Mouse (Mus musculus): ENCODE results near the gene Rrnad1. TPM values are rescaled to one million over a fixed set of nuclear protein-coding genes. Genes with fewer than 3 reads are reported as not detected.
A peak's percentile ranks its signal among the peaks of the same experiment; 100 is the strongest.
"Not testable (repeated sequence)": the region's sequence is repeated elsewhere in the genome, so short reads cannot be mapped to it uniquely, and the experiment has no call there.

The Rrnad1 gene
- polyA plus RNA-seq, 1 experiment: 7.1 TPM

GRCm38 (mm10) chr3:87899266-87899665 is 31.3 kb downstream of the Rrnad1 start:
- no peaks in the 10 kb centered on the region for H3K79me3 ChIP-seq (ENCODE audit: low read depth)
- no peak overlapping the region for H3ac ChIP-seq (ENCODE audit: control insufficient read depth, insufficient read length, low read depth)
- no peaks in the 10 kb centered on the region for H3K36me3 ChIP-seq (ENCODE audit: control insufficient read depth, insufficient read depth)
- H3K79me2 ChIP-seq (ENCODE audit: control insufficient read depth, insufficient read depth): no peaks in the 10 kb centered on the region
- no peak for TF ChIP-seq MAX (IDR thresholded peaks at IDR 0.05)
- TF ChIP-seq CEBPB (IDR thresholded peaks at IDR 0.05; ENCODE audit: low read depth): no peak
- no peak for TF ChIP-seq MYOG (IDR thresholded peaks at IDR 0.05; ENCODE audit: control insufficient read depth, extremely low read depth, insufficient read length)
- TF ChIP-seq CTCF (IDR thresholded peaks at IDR 0.05; ENCODE audit: control insufficient read depth, insufficient read depth, insufficient read length): no peak
- no peak for TF ChIP-seq FOSL1 (IDR thresholded peaks at IDR 0.05; ENCODE audit: insufficient read depth, low read length, poor library complexity, severe bottlenecking)
- no peak for TF ChIP-seq USF1 (IDR thresholded peaks at IDR 0.05; ENCODE audit: low read depth)
- TF ChIP-seq MYOD1 (IDR thresholded peaks at IDR 0.05; ENCODE audit: control insufficient read depth, insufficient read length, low read depth): no peak
- no peaks in the 10 kb centered on the region for H3K27me3 ChIP-seq (ENCODE audit: control insufficient read depth, insufficient read depth, insufficient read length)
- H3K4me3 ChIP-seq (ENCODE audit: insufficient read depth, poor library complexity, severe bottlenecking): no peak overlapping the region

GRCm38 (mm10) chr3:87893367-87893905 is 37.1 kb downstream of the Rrnad1 start:
- Histone ChIP-seq H3K79me2 (ENCODE audit: control insufficient read depth, insufficient read depth) (no peaks in the 10 kb centered on the region), H3K27me3 (ENCODE audit: control insufficient read depth, insufficient read depth, insufficient read length) (no peaks in the 10 kb centered on the region), H3ac (ENCODE audit: control insufficient read depth, insufficient read length, low read depth) (no peak overlapping the region), H3K36me3 (ENCODE audit: control insufficient read depth, insufficient read depth) (no peaks in the 10 kb centered on the region), H3K4me3 (ENCODE audit: insufficient read depth, poor library complexity, severe bottlenecking) (no peak overlapping the region), H3K79me3 (ENCODE audit: low read depth) (no peaks in the 10 kb centered on the region)
- TF ChIP-seq MAX (IDR thresholded peaks at IDR 0.05) (no peak), CTCF (IDR thresholded peaks at IDR 0.05; ENCODE audit: control insufficient read depth, insufficient read depth, insufficient read length) (no peak), MYOG (IDR thresholded peaks at IDR 0.05; ENCODE audit: control insufficient read depth, extremely low read depth, insufficient read length) (no peak)

- no peaks in the 10 kb centered on the region for H3K79me2 ChIP-seq (ENCODE audit: control insufficient read depth, insufficient read depth)
- no peaks in the 10 kb centered on the region for H3K36me3 ChIP-seq (ENCODE audit: control insufficient read depth, insufficient read depth)
- H3K79me3 ChIP-seq (ENCODE audit: low read depth): no peaks in the 10 kb centered on the region
- TF ChIP-seq CEBPB (IDR thresholded peaks at IDR 0.05; ENCODE audit: low read depth) (peak; percentile 32), USF1 (IDR thresholded peaks at IDR 0.05; ENCODE audit: low read depth) (no peak)
- no peak overlapping the region for H3K4me3 ChIP-seq (ENCODE audit: insufficient read depth, poor library complexity, severe bottlenecking)
- no peak overlapping the region for H3ac ChIP-seq (ENCODE audit: control insufficient read depth, insufficient read length, low read depth)
- no peaks in the 10 kb centered on the region for H3K27me3 ChIP-seq (ENCODE audit: control insufficient read depth, insufficient read depth, insufficient read length)
Observed at GRCm38 (mm10) chr3:87891481-87891880, 39.0 kb downstream of the Rrnad1 start.

GRCm38 (mm10) chr3:87887400-87887799 is 43.1 kb downstream of the Rrnad1 start:
- H3K36me3 ChIP-seq (ENCODE audit: control insufficient read depth, insufficient read depth); H3K4me3 ChIP-seq (ENCODE audit: insufficient read depth, poor library complexity, severe bottlenecking); H3K27me3 ChIP-seq (ENCODE audit: control insufficient read depth, insufficient read depth, insufficient read length); H3ac ChIP-seq (ENCODE audit: control insufficient read depth, insufficient read length, low read depth): not testable (repeated sequence)
- peaks cover 29% of the 10 kb centered on the region for H3K79me2 ChIP-seq (ENCODE audit: control insufficient read depth, insufficient read depth)
- peaks cover 24% of the 10 kb centered on the region for H3K79me3 ChIP-seq (ENCODE audit: low read depth)

- H3K79me2 ChIP-seq (ENCODE audit: control insufficient read depth, insufficient read depth): peaks cover 38% of the 10 kb centered on the region
- H3K27me3 ChIP-seq (ENCODE audit: control insufficient read depth, insufficient read depth, insufficient read length): no peaks in the 10 kb centered on the region
- no peak for TF ChIP-seq MYOD1 (IDR thresholded peaks at IDR 0.05; ENCODE audit: control insufficient read depth, insufficient read length, low read depth)
- no peak for TF ChIP-seq MYOG (IDR thresholded peaks at IDR 0.05; ENCODE audit: control insufficient read depth, extremely low read depth, insufficient read length)
- TF ChIP-seq CEBPB (IDR thresholded peaks at IDR 0.05; ENCODE audit: low read depth): no peak
- no peak for TF ChIP-seq FOSL1 (IDR thresholded peaks at IDR 0.05; ENCODE audit: insufficient read depth, low read length, poor library complexity, severe bottlenecking)
- no peak for TF ChIP-seq CTCF (IDR thresholded peaks at IDR 0.05; ENCODE audit: control insufficient read depth, insufficient read depth, insufficient read length)
- no peak for TF ChIP-seq USF1 (IDR thresholded peaks at IDR 0.05; ENCODE audit: low read depth)
- peaks cover 2% of the 10 kb centered on the region for H3K36me3 ChIP-seq (ENCODE audit: control insufficient read depth, insufficient read depth)
- peak overlapping the region; percentile 25 for H3K4me3 ChIP-seq (ENCODE audit: insufficient read depth, poor library complexity, severe bottlenecking)
- H3ac ChIP-seq (ENCODE audit: control insufficient read depth, insufficient read length, low read depth): no peak overlapping the region
- H3K79me3 ChIP-seq (ENCODE audit: low read depth): peaks cover 27% of the 10 kb centered on the region
Observed at GRCm38 (mm10) chr3:87886416-87886815, 44.1 kb downstream of the Rrnad1 start.

GRCm38 (mm10) chr3:87886004-87886365 is 44.5 kb downstream of the Rrnad1 start:
- H3ac ChIP-seq (ENCODE audit: control insufficient read depth, insufficient read length, low read depth): peak overlapping the region; percentile 6
- no peak for TF ChIP-seq FOSL1 (IDR thresholded peaks at IDR 0.05; ENCODE audit: insufficient read depth, low read length, poor library complexity, severe bottlenecking)
- H3K36me3 ChIP-seq (ENCODE audit: control insufficient read depth, insufficient read depth): peaks cover 5% of the 10 kb centered on the region
- peak overlapping the region; percentile 25 for H3K4me3 ChIP-seq (ENCODE audit: insufficient read depth, poor library complexity, severe bottlenecking)
- H3K27me3 ChIP-seq (ENCODE audit: control insufficient read depth, insufficient read depth, insufficient read length): no peaks in the 10 kb centered on the region
- H3K79me3 ChIP-seq (ENCODE audit: low read depth): peaks cover 30% of the 10 kb centered on the region
- peaks cover 42% of the 10 kb centered on the region for H3K79me2 ChIP-seq (ENCODE audit: control insufficient read depth, insufficient read depth)
